Mouse (Mus musculus) embryo, embryonic 11 days (tissue): ENCODE measurements around the gene Olfr13.
"Not testable (repeated sequence)": the region's sequence is repeated elsewhere in the genome, so short reads cannot be mapped to it uniquely, and the experiment has no call there.

Experiments
- DNase-seq: peaks from one replicate; pipeline ENCODE4 v3.0.0-alpha.2; 2015

Olfr13 gene

DNA sequence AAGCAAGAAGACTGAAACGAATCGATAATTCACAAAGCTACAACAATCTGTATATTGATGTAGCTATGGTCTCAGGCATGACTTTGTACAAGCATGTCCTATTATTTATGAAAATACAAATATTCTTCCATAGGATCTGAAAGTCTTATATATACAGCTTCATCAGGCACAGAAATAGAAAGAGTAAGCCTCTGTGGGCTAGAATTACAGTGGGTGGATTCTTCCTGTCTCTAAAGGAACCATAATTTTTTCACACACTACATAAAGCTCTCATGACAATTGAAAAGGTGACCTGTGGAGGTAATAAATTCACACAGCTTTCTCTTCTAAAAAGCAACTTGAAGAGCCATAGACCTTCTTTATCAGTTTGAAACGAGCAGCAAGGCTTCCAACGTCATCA is at the start of gene Olfr13:
Gene Olfr13, plus strand, starts transcription at position 301 of the 400 bp plus-strand sequence.
- DNase-seq, result no peak

- DNase-seq, result not testable (repeated sequence)
Measured at GRCm38 (mm10) chr6:43146267-43146666, 25.7 kb upstream of the Olfr13 start, which contains the start of gene Olfr237-ps1. TSS of gene Olfr237-ps1 (plus strand) at chr6:43146567.

- DNase-seq, result no peak
Measured at GRCm38 (mm10) chr6:43159502-43159901, 12.4 kb upstream of the Olfr13 start.

GRCm38 (mm10) chr6:43162982-43163381 is 9.0 kb upstream of the Olfr13 start, which contains the start of gene Olfr437:
TSS of gene Olfr437 (plus strand) at chr6:43163282.
- no peak for DNase-seq

DNA sequence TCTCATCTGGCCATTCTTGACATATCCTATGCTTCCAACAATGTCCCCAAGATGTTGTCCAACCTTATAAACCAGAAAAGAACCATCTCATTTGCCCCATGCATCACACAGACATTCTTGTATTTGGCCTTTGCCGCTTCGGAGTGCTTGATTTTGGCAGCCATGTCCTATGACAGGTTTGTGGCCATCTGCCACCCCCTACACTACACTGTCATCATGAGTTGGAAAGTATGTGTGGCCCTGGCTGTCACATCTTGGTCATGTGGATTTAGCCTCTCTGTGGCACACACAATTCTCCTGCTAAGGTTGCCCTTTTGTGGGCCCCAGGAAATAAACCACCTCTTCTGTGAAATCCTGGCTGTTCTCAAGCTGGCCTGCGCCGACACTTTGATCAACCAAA is 4.7 kb upstream of the Olfr13 start:
- no peak for DNase-seq

GRCm38 (mm10) chr6:43178129-43178528 is 6.2 kb downstream of the Olfr13 start:
- DNase-seq, result no peak

GRCm38 (mm10) chr6:43178584-43179501 is 6.9 kb downstream of the Olfr13 start:
- DNase-seq, result no peak

DNA sequence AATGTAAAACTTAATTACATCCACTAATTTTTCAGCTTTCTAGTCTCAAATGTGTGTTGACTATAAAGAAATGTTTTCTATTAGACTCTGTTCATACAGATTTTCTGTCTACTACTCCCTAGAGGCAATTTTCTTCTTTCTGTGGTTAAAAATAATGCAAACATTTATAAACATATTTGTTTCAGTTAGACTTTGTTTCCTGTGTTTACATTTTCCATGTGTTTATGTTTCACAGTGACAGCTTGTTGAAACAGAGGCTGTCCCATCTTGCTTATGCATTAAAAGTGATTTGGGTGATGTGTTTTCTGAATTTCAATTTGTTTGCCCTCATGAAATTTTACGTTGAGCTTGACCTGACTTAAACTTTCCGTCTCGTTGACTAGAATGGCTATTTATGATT is 19.0 kb downstream of the Olfr13 start:
- no peak for DNase-seq

DNA sequence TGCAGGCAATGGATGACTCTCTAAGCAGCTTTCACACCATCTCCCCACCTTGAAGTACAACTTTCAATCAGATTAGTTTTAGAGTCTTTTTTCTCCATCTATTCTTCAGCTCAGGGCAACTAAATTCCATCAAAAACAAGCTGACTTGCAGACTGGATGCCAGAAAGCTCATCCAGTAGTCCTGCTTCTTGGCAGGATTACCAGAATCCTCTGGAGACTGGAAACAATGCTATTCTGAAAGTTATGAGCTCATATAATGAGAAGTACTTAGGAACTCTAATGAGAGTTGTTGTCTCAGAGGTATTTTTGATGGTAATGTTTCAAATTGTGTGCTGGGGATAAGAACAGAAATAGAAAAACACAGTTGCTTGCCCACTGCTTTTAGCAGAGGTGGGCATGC is 24.8 kb downstream of the Olfr13 start, which contains the start of gene Olfr435:
Gene Olfr435, plus strand, starts transcription at position 366 of the 400 bp plus-strand sequence.
- DNase-seq, result no peak

GRCm38 (mm10) chr6:43198094-43198493 is 26.2 kb downstream of the Olfr13 start:
- DNase-seq, result no peak

DNA sequence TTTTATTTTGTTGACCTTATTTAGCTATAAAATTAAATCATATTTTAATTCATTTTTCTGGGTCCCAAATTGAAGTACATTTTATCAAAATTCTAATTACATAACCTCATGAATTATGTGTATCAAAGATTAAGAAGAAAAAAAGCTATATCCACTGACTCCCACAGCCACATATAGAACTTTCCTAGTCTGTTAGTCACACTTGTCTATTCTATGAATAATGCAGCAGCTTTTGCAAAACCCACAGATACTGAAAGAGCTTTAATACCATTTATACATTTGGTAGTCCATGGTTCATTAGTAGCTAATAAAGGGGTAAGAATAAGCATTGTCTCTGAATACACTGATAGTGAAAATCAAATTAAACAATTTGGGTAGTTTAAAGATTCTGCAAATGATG is 30.8 kb downstream of the Olfr13 start:
- DNase-seq, result no peak

GRCm38 (mm10) chr6:43205355-43205754 is 33.4 kb downstream of the Olfr13 start:
- no peak for DNase-seq

DNA sequence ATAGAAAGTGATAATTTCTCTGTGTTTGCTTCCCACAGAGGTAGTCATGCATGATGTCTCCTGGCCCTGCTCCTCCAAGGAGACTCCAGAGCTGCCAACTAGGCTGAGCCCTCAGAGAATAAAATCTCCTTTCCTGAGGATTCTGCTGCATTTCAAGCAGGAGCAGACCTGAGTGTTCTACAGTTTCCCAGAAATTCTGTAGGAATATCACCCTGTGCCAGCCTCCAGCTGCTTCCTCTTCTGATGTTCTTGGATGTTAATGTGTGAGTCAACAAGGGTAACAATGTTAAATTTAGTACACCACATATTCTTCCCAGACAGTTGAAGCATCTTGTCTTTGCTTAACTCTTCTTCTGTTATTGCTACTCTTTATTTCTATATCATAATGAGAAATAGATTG is 40.9 kb downstream of the Olfr13 start, which contains the start of gene Olfr434:
Gene Olfr434, plus strand, starts transcription at position 149 of the 400 bp plus-strand sequence.
- DNase-seq, result not testable (repeated sequence)
